Mouse (Mus musculus) intestine, postnatal 0 days (tissue): Measurements from ENCODE around the gene 9930104L06Rik. TPM values are rescaled to one million over a fixed set of nuclear protein-coding genes. Genes with fewer than 3 reads are reported as not detected.

ENCODE experiments used
- ATAC-seq: fragments of 200-750 bp; cut with Nextera tagmentation; 2 replicates; pipeline ENCODE4 v1.8.0; 2017; ENCODE audit warnings: mild to moderate bottlenecking, moderate TSS enrichment, moderate library complexity
- H3K27ac ChIP-seq: fragments of 300-500 bp; sonication (generic); 2 replicates; pipeline ENCODE4 v1.5.1; 2014; ENCODE audit warnings: mild to moderate bottlenecking, low read depth, low read length, moderate library complexity
- H3K27me3 ChIP-seq: fragments of 300-500 bp; sonication (generic); replicated peaks from 2 replicates; pipeline ENCODE4 v1.6.1; 2014; ENCODE audit warnings: low read length, mixed read lengths; ENCODE audit not compliant: control insufficient read depth, insufficient read depth
- H3K36me3 ChIP-seq: fragments of 300-500 bp; sonication (generic); 2 replicates; pipeline ENCODE4 v1.6.1; 2014; ENCODE audit warnings: mild to moderate bottlenecking, moderate library complexity; ENCODE audit not compliant: control insufficient read depth, insufficient read depth
- H3K4me1 ChIP-seq: fragments of 300-500 bp; sonication (generic); replicated peaks from 2 replicates; pipeline ENCODE4 v1.6.1; 2014; ENCODE audit warnings: antibody characterized with exemption, low read length, mixed read lengths; ENCODE audit not compliant: control insufficient read depth, insufficient read depth
- H3K4me2 ChIP-seq: fragments of 300-500 bp; sonication (generic); replicated peaks from 2 replicates; pipeline ENCODE4 v1.6.1; 2014; ENCODE audit warnings: low read depth, mild to moderate bottlenecking, moderate library complexity
- H3K4me3 ChIP-seq: fragments of 300-500 bp; sonication (generic); 2 replicates; pipeline ENCODE4 v1.5.1; 2014; ENCODE audit warnings: low read depth, low read length
- H3K9ac ChIP-seq: fragments of 300-500 bp; sonication (generic); 2 replicates; pipeline ENCODE4 v1.6.1; 2014; ENCODE audit warnings: mild to moderate bottlenecking, low read depth, low read length
- H3K9me3 ChIP-seq: fragments of 300-500 bp; sonication (generic); 2 replicates; pipeline ENCODE4 v1.6.1; 2016; ENCODE audit warnings: mixed run types; ENCODE audit not compliant: control insufficient read depth
- CTCF ChIP-seq: sonication (generic); IDR thresholded peaks from 2 replicates; pipeline ENCODE4 v1.5.1; 2016; ENCODE audit warnings: low read depth, mild to moderate bottlenecking, control low read depth, antibody characterized with exemption, moderate library complexity
- WGBS: fragments of 180-500 bp; shearing (Covaris S2); extraction: QIAGEN DNeasy Blood & Tissue Kit; methylation state at CpG from one replicate; pipeline ENCODE4 v1.1.7; 2014; 5-methylcytosine and 5-hydroxymethylcytosine counted together
- polyA plus RNA-seq: library from polyadenylated mRNA; unstranded; fragments of >200 nt; fragmentation: Nextera tagmentation; extraction: Ambion mirVana; gene quantifications from 2 replicates; pipeline ENCODE4 v1.2.1, GENCODE M21; 2015

9930104L06Rik gene
- polyA plus RNA-seq, 1 experiment from 2014 or later = 4.3 TPM

GRCm38 (mm10) chr4:124953546-124953945 lies 16.7 kb downstream of the 9930104L06Rik start:
- TF ChIP-seq CTCF = no peak
- H3K4me1 ChIP-seq = no peaks in the 10 kb centered on the region
- WGBS = 54% methylated on average over 4 of the region's 4 CpGs
- H3K4me2 ChIP-seq = no peak overlapping the region
- H3K9ac ChIP-seq = no peak overlapping the region
- H3K27me3 ChIP-seq = no peaks in the 10 kb centered on the region
- no peaks in the 10 kb centered on the region for H3K9me3 ChIP-seq
- no peak for ATAC-seq
- no peak overlapping the region for H3K27ac ChIP-seq
- H3K36me3 ChIP-seq = no peaks in the 10 kb centered on the region
- no peak overlapping the region for H3K4me3 ChIP-seq

- no peak overlapping the region for H3K27ac ChIP-seq
- no peaks in the 10 kb centered on the region for H3K9me3 ChIP-seq
- no peaks in the 10 kb centered on the region for H3K27me3 ChIP-seq
- no peak for ATAC-seq
- no peaks in the 10 kb centered on the region for H3K4me1 ChIP-seq
- no peak overlapping the region for H3K4me2 ChIP-seq
- TF ChIP-seq CTCF = no peak
- 74% methylated on average over 2 of the region's 2 CpGs for WGBS
- H3K4me3 ChIP-seq = no peak overlapping the region
- H3K9ac ChIP-seq = no peak overlapping the region
- no peaks in the 10 kb centered on the region for H3K36me3 ChIP-seq
These were observed 20.4 kb downstream of the 9930104L06Rik start for GRCm38 (mm10) chr4:124957284-124957683.

- no peak for TF ChIP-seq CTCF
- no peak overlapping the region for H3K9ac ChIP-seq
- no peak overlapping the region for H3K4me3 ChIP-seq
- no peaks in the 10 kb centered on the region for H3K9me3 ChIP-seq
- H3K36me3 ChIP-seq = no peaks in the 10 kb centered on the region
- ATAC-seq = no peak
- no peak overlapping the region for H3K4me2 ChIP-seq
- no peaks in the 10 kb centered on the region for H3K27me3 ChIP-seq
- H3K27ac ChIP-seq = no peak overlapping the region
- 55% methylated on average over 11 of the region's 11 CpGs for WGBS
- H3K4me1 ChIP-seq = no peaks in the 10 kb centered on the region
These were observed 22.2 kb downstream of the 9930104L06Rik start for GRCm38 (mm10) chr4:124959062-124959461.

- no peak for ATAC-seq
- H3K4me2 ChIP-seq = no peak overlapping the region
- WGBS = 84% methylated on average over 11 of the region's 11 CpGs
- H3K4me1 ChIP-seq = no peaks in the 10 kb centered on the region
- no peak for TF ChIP-seq CTCF
- H3K27ac ChIP-seq = no peak overlapping the region
- no peak overlapping the region for H3K9ac ChIP-seq
- no peak overlapping the region for H3K4me3 ChIP-seq
- no peaks in the 10 kb centered on the region for H3K27me3 ChIP-seq
- H3K36me3 ChIP-seq = no peaks in the 10 kb centered on the region
- H3K9me3 ChIP-seq = no peaks in the 10 kb centered on the region
These were observed 24.1 kb downstream of the 9930104L06Rik start for GRCm38 (mm10) chr4:124960940-124961339.

GRCm38 (mm10) chr4:124962576-124962975 lies 25.7 kb downstream of the 9930104L06Rik start:
- H3K27ac ChIP-seq = no peak overlapping the region
- no peaks in the 10 kb centered on the region for H3K4me1 ChIP-seq
- H3K4me3 ChIP-seq = no peak overlapping the region
- H3K9me3 ChIP-seq = no peaks in the 10 kb centered on the region
- no peaks in the 10 kb centered on the region for H3K36me3 ChIP-seq
- TF ChIP-seq CTCF = no peak
- no peaks in the 10 kb centered on the region for H3K27me3 ChIP-seq
- no peak overlapping the region for H3K9ac ChIP-seq
- 41% methylated on average over 11 of the region's 11 CpGs for WGBS
- no peak for ATAC-seq
- H3K4me2 ChIP-seq = no peak overlapping the region

GRCm38 (mm10) chr4:124964912-124965599 lies 28.2 kb downstream of the 9930104L06Rik start:
- Histone ChIP-seq H3K4me1 (no peaks in the 10 kb centered on the region), H3K4me2 (no peak overlapping the region), H3K27me3 (no peaks in the 10 kb centered on the region), H3K36me3 (no peaks in the 10 kb centered on the region), H3K9me3 (no peaks in the 10 kb centered on the region), H3K27ac (no peak overlapping the region), H3K9ac (no peak overlapping the region), H3K4me3 (no peak overlapping the region)
- no peak for TF ChIP-seq CTCF
- ATAC-seq = no peak
- 18% methylated on average over 8 of the region's 8 CpGs for WGBS
